Mouse (Mus musculus): Measurements from ENCODE around the gene Vdac2. TPM values are rescaled to one million over a fixed set of nuclear protein-coding genes. Genes with fewer than 3 reads are reported as not detected.
A peak's percentile ranks its signal among the peaks of the same experiment; 100 is the strongest.

Vdac2 gene
- total RNA-seq, 4 experiments from 2014 or later, result 242 to 257 (median 249) TPM

DNA sequence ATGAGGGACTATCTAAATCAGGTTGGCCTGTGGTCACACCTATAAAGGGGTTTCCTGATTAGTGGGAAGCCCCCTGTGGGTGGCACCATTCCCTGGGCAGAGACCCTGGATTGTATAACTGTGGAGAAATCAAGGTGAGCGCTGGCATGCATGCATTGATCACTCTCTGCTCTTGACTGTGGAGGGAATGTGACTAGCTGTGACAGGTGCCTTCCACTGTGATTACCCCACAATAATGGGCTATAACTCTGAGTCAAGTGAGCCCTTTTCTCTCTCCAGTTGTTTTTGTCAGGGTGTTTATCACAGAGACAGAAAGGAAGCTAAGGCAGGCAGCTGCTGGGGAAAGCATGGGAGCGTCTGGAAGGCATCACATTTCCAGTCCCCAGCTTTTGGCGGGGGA is 8.8 kb upstream of the Vdac2 start:
- DNase-seq (ENCODE audit: low spot score in 2 of 2), result no peak

- DNase-seq (ENCODE audit: low spot score in 2 of 2), result no peak
Measured at GRCm38 (mm10) chr14:21817453-21817852, 7.6 kb upstream of the Vdac2 start.

GRCm38 (mm10) chr14:21820880-21821505 is 4.0 kb upstream of the Vdac2 start:
- DNase-seq (ENCODE audit: low spot score in 2 of 2), result no peak

DNA sequence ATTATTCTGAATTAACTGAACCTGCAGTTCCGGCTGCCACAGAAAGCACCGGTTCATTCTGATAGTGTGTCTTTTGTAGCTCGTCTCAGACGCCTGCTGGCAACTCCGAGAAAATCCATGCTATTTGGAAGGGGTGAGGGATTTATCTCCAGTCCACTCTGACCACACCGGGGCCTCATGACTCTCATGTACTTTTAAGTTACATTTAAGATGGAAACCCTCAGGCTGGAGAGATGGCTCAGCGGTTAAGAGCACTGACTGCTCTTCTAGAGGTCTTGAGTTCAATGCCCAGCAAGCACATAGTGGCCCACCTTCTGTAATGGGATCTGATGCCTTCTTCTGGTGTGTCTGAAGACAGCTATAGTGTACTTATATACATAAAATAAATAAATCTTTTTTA is 2.7 kb upstream of the Vdac2 start:
- DNase-seq (ENCODE audit: low spot score in 2 of 2), result no peak

DNA sequence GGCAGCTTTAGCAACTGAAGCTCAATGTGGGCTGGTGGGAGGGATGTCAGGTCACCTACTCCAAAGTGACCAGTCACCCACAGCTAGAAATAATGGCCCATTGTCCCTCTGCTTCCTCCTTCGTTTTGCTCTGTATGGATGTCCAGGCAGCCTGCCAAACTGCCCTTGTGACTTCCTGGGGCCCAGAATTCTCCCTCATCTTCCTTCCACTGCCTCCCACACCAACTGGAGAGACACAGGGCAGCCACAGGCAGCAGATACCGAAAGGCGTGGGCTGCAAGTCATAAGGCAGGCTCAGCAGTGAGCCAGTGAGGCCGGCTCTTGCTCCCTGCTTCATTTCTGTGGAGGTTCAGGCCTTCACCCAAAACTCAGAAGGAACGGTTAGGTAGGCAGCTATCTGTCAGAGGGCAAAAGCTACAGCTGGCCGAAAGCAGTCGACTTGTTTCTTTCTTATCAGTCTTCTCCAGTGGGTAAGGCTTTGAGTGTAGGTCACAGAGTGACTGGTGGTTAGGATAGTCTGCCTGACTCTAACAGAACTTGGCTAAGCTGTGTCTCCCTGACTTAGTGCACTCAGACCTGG is 2.2 kb upstream of the Vdac2 start:
- peak; percentile 50 to 72 for DNase-seq (ENCODE audit: low spot score in 2 of 2)

DNA sequence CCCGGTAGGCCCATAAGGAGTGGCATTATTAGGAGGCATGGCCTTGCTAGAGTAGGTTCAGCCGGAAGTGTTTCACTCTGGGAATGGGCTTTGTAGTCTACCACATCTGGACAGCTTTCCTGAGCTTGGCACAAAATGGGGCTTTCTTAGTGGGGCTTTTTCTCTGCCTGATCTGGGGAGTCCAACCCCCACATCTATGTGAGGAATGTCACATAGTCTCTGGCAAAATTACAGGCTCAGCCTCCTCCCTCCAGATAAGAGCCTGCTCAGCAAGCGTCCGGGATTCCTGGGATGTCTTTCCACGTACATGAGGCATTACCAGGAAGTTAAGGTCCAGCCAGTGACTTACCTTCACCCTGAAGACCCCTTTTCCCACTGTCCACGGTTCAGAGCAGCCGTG is 1.1 kb upstream of the Vdac2 start:
- DNase-seq (ENCODE audit: low spot score in 2 of 2), result no peak

DNA sequence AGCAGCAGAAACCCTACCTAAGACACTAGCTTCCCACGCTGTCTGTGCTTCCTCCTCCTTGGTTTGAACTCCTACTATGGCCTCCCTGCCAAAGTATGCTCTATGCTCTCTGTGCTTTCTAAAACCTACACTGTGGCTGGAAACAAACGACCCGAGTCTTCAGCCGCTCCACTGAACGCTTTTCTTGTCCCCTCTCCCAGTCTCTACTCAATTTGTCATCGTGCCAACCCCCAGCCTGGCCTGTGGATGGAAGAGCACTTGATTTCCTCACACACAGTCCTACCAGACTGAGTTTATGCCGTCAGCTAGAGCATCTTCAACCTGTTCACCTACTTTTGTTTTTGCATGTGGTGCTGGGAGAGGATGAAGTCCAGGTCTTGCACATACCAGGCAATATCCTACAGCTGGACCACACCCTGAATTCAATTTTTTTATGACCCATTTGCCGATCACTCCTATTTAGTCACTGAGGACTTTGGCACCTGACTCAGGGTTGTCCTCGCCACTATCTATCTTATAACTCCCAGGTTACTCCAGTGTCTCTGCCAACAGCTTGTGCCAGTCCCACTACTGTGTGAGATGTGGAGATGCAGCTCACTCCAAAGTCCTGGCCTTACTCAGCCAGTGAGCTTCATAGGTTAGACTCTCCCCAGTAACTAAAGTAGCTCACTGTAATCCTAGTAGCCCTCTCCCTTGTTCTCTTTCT is 901 bp downstream of the Vdac2 start:
- DNase-seq (ENCODE audit: low spot score in 2 of 2), result no peak

- peak; percentile 94 to 96 for DNase-seq (ENCODE audit: low spot score in 2 of 2)
Measured at GRCm38 (mm10) chr14:21830876-21831767, 6.1 kb downstream of the Vdac2 start.

- no peak for DNase-seq (ENCODE audit: low spot score in 2 of 2)
Measured at GRCm38 (mm10) chr14:21831830-21832403, 6.9 kb downstream of the Vdac2 start.

DNA sequence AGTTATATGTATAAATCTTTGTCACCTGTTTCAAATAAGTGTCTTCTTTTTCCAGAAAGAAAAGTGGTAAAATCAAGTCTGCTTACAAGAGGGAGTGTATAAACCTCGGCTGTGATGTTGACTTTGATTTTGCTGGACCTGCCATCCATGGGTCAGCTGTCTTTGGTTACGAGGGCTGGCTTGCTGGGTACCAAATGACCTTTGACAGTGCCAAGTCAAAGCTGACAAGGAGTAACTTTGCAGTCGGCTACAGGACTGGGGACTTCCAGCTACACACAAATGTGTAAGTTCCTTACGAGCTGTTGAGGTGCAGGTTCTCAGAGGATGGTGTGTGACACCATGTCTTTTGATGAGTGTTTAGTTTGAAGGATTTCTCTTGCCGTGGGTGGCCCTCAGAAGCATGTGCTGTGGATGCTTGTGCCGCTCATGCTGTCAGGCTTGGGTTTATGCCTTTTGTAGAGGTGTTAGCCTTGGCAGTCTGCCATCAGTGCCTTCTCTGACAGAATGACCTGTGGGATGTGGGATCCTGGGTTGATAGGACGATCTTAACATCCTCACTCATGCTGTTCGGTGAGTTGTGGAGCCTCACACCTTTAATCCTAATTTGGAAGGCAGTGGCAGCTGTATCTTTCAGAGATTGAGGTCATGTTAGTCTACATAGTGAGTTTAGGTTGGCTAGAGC is 13.4 kb downstream of the Vdac2 start:
- DNase-seq (ENCODE audit: low spot score in 2 of 2), result no peak

- no peak for DNase-seq (ENCODE audit: low spot score in 2 of 2)
Measured at GRCm38 (mm10) chr14:21841819-21842592, 17.0 kb downstream of the Vdac2 start.

- no peak for DNase-seq (ENCODE audit: low spot score in 2 of 2)
Measured at GRCm38 (mm10) chr14:21843263-21843662, 18.2 kb downstream of the Vdac2 start.

DNA sequence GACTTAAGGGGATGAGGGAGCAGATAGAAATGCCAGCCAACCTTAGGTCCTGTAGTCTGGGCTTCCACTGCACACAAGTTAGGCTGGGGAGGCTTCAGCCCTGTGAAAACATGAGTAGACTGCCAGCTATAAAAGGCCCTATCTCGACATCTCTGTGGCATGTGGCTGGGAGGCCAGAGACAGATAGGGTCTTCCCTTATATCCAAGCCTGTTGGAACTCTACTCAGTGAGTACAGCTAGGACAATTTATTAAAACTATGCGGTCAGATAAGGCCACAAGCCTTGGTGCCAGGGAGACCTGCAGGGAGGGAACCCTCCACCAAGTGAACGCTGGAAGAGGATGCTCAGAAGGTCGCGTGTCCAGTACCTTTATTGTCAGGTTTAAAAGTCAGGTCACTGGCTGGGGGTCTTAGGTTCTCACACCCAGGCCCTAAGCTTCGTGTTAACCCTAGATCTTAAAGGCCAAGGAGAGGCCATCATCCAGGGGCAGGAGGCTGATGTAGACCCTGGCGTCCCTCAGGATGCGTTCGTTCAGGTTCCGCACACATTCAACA is 21.9 kb downstream of the Vdac2 start:
- no peak for DNase-seq (ENCODE audit: low spot score in 2 of 2)

DNA sequence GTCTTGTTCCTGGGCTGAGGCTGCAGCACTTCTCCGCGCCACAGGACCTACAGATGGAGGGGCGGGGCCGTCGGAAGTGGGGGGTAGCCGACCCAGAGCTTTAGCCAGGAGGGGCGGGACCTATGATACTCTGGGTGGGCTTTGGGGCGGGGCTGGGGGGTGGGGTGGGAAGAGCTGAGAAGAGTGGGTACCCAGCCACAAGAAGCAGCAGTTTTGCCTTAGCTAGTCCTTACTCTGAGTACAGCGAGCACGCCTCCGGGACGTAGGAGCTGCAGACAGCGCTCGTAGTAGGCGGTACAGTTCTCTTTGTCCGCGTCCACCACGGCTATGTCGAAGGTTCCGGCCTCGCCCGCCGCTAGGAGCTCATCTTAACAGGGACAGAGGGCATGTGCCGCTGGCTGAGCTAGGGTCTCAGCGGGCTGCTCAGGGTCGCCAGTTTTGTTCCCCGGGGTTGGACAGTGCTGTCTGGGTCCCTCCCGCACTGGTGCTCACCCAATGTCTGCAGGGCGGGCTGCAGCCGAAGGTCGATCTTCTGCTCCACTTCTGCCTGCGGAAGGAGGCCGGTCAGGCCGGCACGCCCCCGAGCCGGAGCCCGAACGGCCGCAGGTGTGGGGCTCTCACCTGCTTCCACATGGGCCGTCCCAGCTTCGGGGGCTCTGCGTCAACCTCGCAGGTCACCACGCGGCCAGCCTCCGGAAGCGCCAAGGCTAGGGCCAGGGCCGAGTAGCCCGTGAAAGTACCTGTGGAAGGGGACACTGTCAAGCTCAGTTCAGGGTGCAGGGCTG is 22.5 kb downstream of the Vdac2 start:
- DNase-seq (ENCODE audit: low spot score in 2 of 2), result no peak

DNA sequence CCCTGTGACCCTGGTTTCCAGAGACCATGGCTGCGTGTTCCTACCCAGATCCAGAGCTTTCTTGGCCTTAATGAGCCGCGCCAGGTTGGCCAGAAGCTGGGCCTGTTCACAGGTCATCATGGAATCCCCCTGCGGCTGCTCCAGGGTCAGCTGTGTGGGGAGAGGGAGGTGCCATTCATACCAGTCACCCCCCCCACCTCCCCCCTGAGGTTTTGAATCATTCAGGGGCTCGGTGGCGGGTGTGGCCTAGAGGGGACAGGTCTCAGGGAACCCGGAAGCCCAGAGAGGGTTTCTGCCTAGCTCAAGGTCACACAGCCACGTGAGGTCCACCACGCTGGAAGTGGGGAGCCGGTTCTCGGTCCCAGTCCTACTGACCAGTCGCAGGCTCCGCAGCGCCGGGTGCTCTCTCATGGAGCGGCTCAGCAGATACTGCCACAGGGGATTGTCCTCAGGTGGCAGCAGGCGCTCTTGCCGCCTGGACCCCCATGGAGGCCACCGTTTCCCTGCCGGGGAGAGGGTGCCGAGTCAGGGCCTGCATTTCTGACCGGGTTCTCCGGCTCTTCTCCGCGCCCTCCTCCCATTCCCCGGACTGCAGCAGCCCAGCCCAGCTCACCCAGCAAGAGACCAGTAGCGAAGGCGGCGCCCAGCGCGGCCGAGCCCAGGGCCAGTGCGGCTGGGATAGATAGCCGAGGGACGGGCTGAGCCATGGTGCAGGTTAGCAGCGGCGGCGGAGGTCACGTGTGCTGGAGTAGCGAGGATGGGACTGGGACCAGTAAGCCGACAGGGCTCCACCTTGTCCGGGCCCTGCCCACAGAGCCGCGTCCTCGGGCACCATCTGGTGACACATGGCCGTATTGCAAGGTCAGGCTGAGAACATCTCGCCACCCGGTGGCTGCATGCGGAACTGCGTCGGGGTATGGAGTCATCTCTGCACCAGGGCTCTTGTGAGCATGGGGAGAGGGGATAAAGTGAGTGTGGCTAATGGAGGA is 23.4 kb downstream of the Vdac2 start, which contains the start of gene Comtd1:
TSS of gene Comtd1 (minus strand) at position 812 of the 989 bp plus-strand sequence.
- peak; percentile 92 to 96 for DNase-seq (ENCODE audit: low spot score in 2 of 2)

GRCm38 (mm10) chr14:21849524-21850418 is 24.7 kb downstream of the Vdac2 start:
- DNase-seq (ENCODE audit: low spot score in 2 of 2), result no peak
